Mouse (Mus musculus): ENCODE data around the gene Fam136a.

DNA sequence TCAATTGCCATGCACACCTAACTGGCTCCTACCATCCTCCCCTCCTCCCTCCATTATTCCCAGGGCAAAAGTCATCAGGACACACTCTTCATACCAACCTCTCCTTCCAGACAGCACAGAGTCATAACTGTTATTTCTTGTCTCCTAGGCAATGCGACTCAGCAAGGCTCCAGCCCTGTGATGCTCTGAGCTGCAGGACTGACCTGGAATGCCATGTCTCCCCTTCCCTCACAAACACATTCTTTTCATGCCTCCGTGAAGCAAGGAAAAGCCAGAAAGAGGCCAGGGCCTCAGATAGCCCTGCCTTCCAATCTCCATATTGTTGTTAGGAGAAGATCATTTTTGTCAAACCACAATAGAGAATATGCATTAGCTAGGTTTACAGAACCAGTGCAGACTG, 19.4 kb upstream of the Fam136a start:
- TF ChIP-seq GATA1 (IDR thresholded peaks at IDR 0.05; ENCODE audit: borderline replicate concordance, low read length) (no peak), FLI1 (IDR thresholded peaks at IDR 0.05; ENCODE audit: low read length) (no peak)
